Mouse (Mus musculus) heart, embryonic 12.5 days (tissue): Measurements from ENCODE around the gene Aox1. TPM values are rescaled to one million over a fixed set of nuclear protein-coding genes. Genes with fewer than 3 reads are reported as not detected.

Experiments used
- ATAC-seq: fragments of 200-750 bp; cut with Nextera tagmentation; 2 replicates; pipeline ENCODE4 v1.8.0; 2017; ENCODE audit warnings: moderate TSS enrichment, moderate library complexity; ENCODE audit not compliant: insufficient number of reproducible peaks, low FRiP score
- H3K27ac ChIP-seq: fragments of 300-500 bp; sonication (generic); 2 replicates; pipeline ENCODE4 v1.5.1; 2016; ENCODE audit warnings: mild to moderate bottlenecking, moderate library complexity; ENCODE audit not compliant: poor library complexity, severe bottlenecking
- H3K27me3 ChIP-seq: fragments of 300-500 bp; sonication (generic); replicated peaks from 2 replicates; pipeline ENCODE4 v1.6.1; 2016; ENCODE audit warnings: mild to moderate bottlenecking, moderate library complexity
- H3K36me3 ChIP-seq: fragments of 300-500 bp; sonication (generic); 2 replicates; pipeline ENCODE4 v1.6.1; 2016; ENCODE audit warnings: mild to moderate bottlenecking, moderate library complexity
- H3K4me1 ChIP-seq: fragments of 300-500 bp; sonication (generic); replicated peaks from 2 replicates; pipeline ENCODE4 v1.6.1; 2016; ENCODE audit warnings: mild to moderate bottlenecking
- H3K4me2 ChIP-seq: fragments of 300-500 bp; sonication (generic); 2 replicates; pipeline ENCODE4 v1.6.1; 2016; ENCODE audit warnings: mild to moderate bottlenecking, moderate library complexity
- H3K4me3 ChIP-seq: fragments of 300-500 bp; sonication (generic); 2 replicates; pipeline ENCODE4 v1.5.1; 2016; ENCODE audit warnings: mild to moderate bottlenecking
- H3K9ac ChIP-seq: fragments of 300-500 bp; sonication (generic); 2 replicates; pipeline ENCODE4 v1.6.1; 2016; ENCODE audit warnings: mild to moderate bottlenecking, moderate library complexity
- H3K9me3 ChIP-seq: fragments of 300-500 bp; sonication (generic); replicated peaks from 2 replicates; pipeline ENCODE4 v1.6.1; 2016; ENCODE audit warnings: mild to moderate bottlenecking, moderate library complexity
- WGBS: fragments of 180-500 bp; shearing (Covaris S2); methylation state at CpG from one replicate; pipeline ENCODE4 v1.1.7; 2016; 5-methylcytosine and 5-hydroxymethylcytosine counted together
- polyA plus RNA-seq: library from polyadenylated mRNA; unstranded; fragments of >200 nt; fragmentation: Nextera tagmentation; extraction: Ambion mirVana; gene quantifications from 2 replicates; pipeline ENCODE4 v1.2.1, GENCODE M21; 2016

Gene Aox1
- polyA plus RNA-seq, 1 experiment from 2014 or later, result 0.23 TPM

DNA sequence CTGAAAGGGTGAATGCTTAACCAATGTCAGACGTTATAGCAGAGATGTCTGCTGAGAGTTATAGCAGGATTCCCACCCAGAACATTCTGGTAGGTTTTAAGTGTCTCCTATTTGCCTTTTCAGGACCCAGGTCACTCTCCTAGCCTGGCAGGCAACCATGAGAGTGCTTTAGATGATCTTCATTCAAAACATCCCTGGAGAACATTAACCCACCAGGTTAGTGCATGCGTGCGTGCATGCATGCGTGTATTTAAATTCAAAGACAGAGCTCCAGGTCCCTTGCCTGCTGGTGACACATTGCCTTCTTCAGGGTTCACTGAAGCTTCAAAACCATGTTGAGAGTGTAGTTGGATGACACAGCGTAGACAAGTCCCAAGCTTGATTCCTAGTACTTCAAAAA, 35.4 kb downstream of the Aox1 start:
- H3K27me3 ChIP-seq, result peaks cover 7% of the 10 kb centered on the region; the same call in 1 of the 2 replicates
- H3K36me3 ChIP-seq, result no peaks in the 10 kb centered on the region
- no peak overlapping the region for H3K27ac ChIP-seq
- H3K9ac ChIP-seq, result no peak overlapping the region
- WGBS, result 88% methylated on average over 5 of the region's 5 CpGs
- H3K4me2 ChIP-seq, result no peak overlapping the region
- no peak overlapping the region for H3K4me3 ChIP-seq
- no peaks in the 10 kb centered on the region for H3K9me3 ChIP-seq
- no peak for ATAC-seq
- no peaks in the 10 kb centered on the region for H3K4me1 ChIP-seq

DNA sequence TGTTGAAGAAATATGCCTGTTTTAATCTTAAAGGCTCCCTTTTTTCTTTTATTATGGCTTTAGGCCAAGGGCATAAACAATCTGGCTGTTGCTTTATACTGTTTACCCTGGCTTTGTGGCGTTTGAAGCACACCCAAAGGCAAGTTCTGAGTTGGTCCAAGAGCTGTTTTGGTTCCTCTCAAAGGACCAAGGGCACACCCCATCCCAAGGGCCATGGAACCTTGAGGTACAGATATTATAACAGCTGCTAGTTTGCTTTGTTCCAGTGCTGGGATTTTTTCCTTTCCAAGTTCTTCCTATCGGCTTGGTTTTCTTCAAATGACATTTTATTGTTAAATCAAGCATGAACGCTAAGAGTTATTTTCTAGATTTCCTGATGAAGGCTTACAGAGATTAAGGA, 35.9 kb downstream of the Aox1 start:
- Histone ChIP-seq H3K4me3 (no peak overlapping the region), H3K4me1 (no peaks in the 10 kb centered on the region), H3K9me3 (no peaks in the 10 kb centered on the region), H3K4me2 (no peak overlapping the region), H3K9ac (no peak overlapping the region), H3K27ac (no peak overlapping the region), H3K36me3 (no peaks in the 10 kb centered on the region), H3K27me3 (peaks cover 7% of the 10 kb centered on the region; the same call in 1 of the 2 replicates)
- ATAC-seq, result no peak
- 76% methylated on average over 3 of the region's 3 CpGs for WGBS

DNA sequence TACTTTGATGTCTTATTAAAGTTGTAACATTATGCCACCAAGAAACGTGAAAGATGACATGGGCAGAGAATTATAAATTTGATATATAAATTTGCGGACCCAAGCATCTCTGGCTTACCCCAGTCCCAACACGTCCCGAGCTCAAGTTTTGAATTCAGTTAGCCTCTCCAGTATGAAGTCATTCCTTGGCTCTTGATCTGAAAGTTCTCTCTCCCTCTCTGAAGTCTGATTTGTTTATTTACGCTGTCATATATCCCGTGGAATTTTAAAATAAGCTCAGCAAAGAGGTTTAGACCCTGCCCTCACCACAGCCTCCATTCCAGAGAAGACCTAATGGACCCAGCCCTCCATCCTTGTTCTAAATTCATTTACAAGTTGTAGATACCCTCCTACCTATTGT, 39.5 kb downstream of the Aox1 start:
- Histone ChIP-seq H3K27me3 (peaks cover 7% of the 10 kb centered on the region; the same call in 1 of the 2 replicates), H3K27ac (no peak overlapping the region), H3K9me3 (no peaks in the 10 kb centered on the region), H3K4me1 (0 out of 2 replicates have a peak, but pooled peaks cover 2% of the 10 kb centered on the region), H3K9ac (no peak overlapping the region), H3K4me3 (no peak overlapping the region), H3K36me3 (no peaks in the 10 kb centered on the region), H3K4me2 (no peak overlapping the region)
- WGBS, result 77% methylated on average over 6 of the region's 6 CpGs
- ATAC-seq, result no peak

DNA sequence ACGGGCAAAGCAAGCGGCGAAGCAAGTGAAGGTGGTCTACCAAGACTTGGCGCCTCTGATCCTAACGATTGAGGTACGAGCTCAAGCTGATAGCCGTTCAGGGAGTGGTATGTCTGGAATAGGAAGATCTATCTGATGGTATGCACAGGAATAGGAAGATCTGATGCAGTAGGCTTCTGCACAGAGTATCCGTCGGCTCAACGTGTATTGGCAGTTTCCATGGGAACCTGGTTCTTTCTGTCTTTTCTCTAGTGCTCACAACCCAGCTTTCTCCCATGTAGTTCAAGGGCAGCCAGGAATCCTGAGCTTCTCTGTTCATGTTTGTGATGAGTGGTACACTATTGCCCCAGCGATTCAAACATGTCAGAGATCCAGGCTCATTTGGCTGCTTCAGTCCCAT, 40.4 kb downstream of the Aox1 start:
- no peak overlapping the region for H3K27ac ChIP-seq
- H3K36me3 ChIP-seq, result no peaks in the 10 kb centered on the region
- H3K4me3 ChIP-seq, result no peak overlapping the region
- no peak overlapping the region for H3K9ac ChIP-seq
- no peak overlapping the region for H3K4me2 ChIP-seq
- H3K9me3 ChIP-seq, result no peaks in the 10 kb centered on the region
- 0 out of 2 replicates have a peak, but pooled peaks cover 2% of the 10 kb centered on the region for H3K4me1 ChIP-seq
- ATAC-seq, result no peak
- peaks cover 7% of the 10 kb centered on the region; the same call in 1 of the 2 replicates for H3K27me3 ChIP-seq
- 83% methylated on average over 11 of the region's 11 CpGs for WGBS

DNA sequence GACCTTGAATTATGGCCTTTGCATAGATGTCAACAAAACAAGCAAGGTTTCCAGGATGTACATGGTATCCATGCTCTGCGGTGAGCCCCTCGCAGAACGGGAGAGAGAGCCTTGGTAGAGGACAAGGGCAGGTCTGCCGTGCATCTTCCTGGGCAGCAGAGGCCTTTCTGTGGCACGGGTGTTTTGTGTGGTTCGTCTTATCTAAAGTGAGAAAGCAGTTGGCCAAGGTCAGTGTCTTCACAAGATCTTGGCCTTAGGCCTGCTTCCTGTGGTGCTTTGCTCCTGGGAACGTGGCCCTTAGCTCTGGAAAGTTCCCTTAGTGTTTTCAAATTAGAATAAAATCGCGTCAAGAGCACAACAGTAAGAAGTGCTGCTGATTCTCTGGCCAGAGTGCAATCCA, 41.3 kb downstream of the Aox1 start:
- H3K27ac ChIP-seq, result no peak overlapping the region
- H3K4me2 ChIP-seq, result no peak overlapping the region
- H3K9me3 ChIP-seq, result no peaks in the 10 kb centered on the region
- H3K4me3 ChIP-seq, result no peak overlapping the region
- 71% methylated on average over 9 of the region's 9 CpGs for WGBS
- H3K9ac ChIP-seq, result no peak overlapping the region
- no peaks in the 10 kb centered on the region for H3K36me3 ChIP-seq
- ATAC-seq, result no peak
- H3K4me1 ChIP-seq, result 0 out of 2 replicates have a peak, but pooled peaks cover 2% of the 10 kb centered on the region
- peaks cover 7% of the 10 kb centered on the region; the same call in 1 of the 2 replicates for H3K27me3 ChIP-seq

DNA sequence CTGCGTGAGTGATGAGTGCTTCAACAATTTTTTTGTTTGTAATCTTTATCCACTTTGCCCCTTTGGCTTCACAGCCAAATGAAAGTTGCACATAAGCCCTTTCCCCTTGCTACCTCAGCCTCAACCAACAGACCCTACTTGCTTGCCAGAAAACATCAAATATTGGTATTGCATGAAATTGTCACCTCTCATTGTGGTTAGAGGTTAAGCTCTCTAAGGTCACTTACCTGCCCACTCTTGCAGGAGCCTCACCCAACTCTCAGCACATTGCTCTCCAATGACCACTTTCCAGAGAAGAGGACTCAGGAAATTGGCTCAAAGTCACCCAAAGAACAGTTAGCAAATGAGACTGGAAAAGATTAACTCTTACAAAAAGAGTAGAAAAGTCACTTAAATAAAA, 41.8 kb downstream of the Aox1 start:
- peaks cover 7% of the 10 kb centered on the region; the same call in 1 of the 2 replicates for H3K27me3 ChIP-seq
- H3K27ac ChIP-seq, result no peak overlapping the region
- no peaks in the 10 kb centered on the region for H3K9me3 ChIP-seq
- 0 out of 2 replicates have a peak, but pooled peaks cover 2% of the 10 kb centered on the region for H3K4me1 ChIP-seq
- 84% methylated on average over 1 of the region's 1 CpGs for WGBS
- H3K9ac ChIP-seq, result no peak overlapping the region
- no peak overlapping the region for H3K4me3 ChIP-seq
- no peak overlapping the region for H3K4me2 ChIP-seq
- H3K36me3 ChIP-seq, result no peaks in the 10 kb centered on the region
- ATAC-seq, result no peak

DNA sequence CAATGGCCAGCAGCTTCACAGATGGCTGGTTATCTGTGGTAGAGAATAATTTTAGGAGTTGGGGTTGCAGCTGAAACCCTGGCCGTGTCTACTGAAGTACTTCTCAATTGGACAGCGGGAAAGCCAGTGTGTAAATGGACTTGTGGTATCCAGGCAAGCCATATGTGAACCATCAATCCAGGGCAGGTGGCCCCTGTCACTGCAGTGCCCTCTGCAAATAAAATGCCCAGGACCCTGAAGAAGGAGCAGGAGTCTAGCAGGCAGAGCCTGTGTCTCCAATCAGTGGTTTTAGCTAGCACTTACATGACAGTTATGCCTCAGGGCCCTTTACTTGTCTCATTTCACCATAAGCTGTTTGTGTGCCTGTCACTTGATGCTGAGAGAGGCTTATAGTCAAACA, 42.7 kb downstream of the Aox1 start:
- Histone ChIP-seq H3K4me2 (no peak overlapping the region), H3K27me3 (peaks cover 7% of the 10 kb centered on the region; the same call in 1 of the 2 replicates), H3K4me3 (no peak overlapping the region), H3K9ac (no peak overlapping the region), H3K9me3 (no peaks in the 10 kb centered on the region), H3K4me1 (0 out of 2 replicates have a peak, but pooled peaks cover 2% of the 10 kb centered on the region), H3K27ac (no peak overlapping the region), H3K36me3 (no peaks in the 10 kb centered on the region)
- no peak for ATAC-seq
- WGBS, result 49% methylated on average over 2 of the region's 2 CpGs

DNA sequence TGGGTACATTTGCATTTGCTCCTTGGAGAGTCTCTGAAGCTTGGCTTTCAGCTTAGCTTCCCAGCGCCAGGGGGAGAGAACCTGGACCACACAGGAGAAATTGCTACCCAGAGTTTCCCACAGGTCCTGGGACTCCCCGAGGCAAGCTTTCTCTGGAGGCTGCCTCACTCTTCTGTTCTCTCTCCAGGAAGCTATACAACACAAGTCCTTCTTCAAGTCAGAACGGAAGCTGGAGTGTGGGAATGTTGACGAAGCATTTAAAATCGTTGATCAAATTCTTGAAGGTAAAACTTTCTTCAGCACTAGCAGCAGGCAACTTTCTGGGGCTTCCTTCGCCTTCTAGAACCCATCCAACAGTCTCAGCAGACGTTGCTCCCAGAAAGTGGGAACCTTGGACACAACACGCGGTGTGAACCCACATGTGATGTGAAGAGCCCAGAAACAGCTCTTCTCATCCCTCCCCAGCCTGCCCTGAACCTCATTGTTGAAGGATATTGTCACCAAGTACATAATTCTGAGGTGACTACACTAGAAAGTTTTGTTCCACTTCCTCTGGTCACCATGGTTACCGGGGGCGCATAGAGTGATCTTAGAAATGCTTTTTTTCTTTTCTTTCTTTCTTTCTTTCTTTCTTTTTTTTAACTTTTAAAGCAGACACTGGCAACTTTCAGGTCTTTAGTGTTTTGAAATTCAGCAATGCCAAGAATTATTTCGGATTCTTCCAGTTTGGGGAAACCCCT, 43.4 kb downstream of the Aox1 start:
- WGBS, result 80% methylated on average over 12 of the region's 12 CpGs
- H3K27ac ChIP-seq, result no peak overlapping the region
- 0 out of 2 replicates have a peak, but pooled peaks cover 2% of the 10 kb centered on the region for H3K4me1 ChIP-seq

DNA sequence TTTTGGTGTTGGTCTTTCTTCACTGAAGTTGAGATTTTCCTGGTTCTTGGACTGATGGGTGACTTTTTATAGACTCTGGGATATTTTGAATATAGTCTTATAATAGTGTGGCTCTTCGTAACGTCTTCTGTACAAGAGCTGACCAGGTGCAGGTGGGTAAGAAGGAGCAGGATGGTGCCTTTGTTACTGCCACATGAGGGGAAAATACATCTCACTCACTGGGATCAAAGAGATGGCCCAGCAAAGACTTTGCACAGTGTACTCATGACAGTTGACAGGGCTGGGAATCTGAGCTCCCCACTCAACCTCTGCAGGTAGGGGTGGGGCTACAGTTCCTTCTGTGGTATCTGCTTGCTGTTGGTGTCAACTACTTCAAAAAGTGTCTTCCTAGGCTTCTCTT, 44.5 kb downstream of the Aox1 start:
- H3K36me3 ChIP-seq, result no peaks in the 10 kb centered on the region
- no peak overlapping the region for H3K27ac ChIP-seq
- ATAC-seq, result no peak
- no peak overlapping the region for H3K4me2 ChIP-seq
- WGBS, result 83% methylated on average over 2 of the region's 2 CpGs
- no peak overlapping the region for H3K4me3 ChIP-seq
- H3K4me1 ChIP-seq, result 0 out of 2 replicates have a peak, but pooled peaks cover 2% of the 10 kb centered on the region
- H3K9me3 ChIP-seq, result no peaks in the 10 kb centered on the region
- no peak overlapping the region for H3K9ac ChIP-seq
- H3K27me3 ChIP-seq, result peaks cover 7% of the 10 kb centered on the region; the same call in 1 of the 2 replicates

More for the DNA sequence above, 43.4 kb downstream of the Aox1 start:
- Histone ChIP-seq H3K27me3 (peaks cover 7% of the 10 kb centered on the region; the same call in 1 of the 2 replicates), H3K36me3 (no peaks in the 10 kb centered on the region), H3K4me2 (no peak overlapping the region), H3K9me3 (no peaks in the 10 kb centered on the region), H3K4me3 (no peak overlapping the region), H3K9ac (no peak overlapping the region)
- no peak for ATAC-seq

DNA sequence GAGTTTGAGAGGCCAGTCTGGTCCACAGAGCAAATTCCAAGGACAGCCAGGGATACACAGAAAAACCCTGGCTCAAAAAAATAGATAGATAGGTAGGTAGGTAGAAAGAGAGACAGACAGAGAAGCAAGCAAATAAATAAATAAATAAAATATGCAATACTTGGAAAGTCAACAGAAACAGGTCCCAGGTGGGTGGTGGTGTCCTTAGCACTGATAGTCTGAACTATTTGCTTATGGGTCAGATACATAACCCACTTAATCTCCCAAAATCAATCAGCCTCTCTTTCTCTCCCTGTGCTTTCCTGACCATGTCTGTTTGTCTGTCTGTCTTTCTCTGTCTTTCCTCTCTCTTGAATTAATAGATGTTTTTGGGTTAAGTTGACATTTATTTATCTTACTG, 48.2 kb downstream of the Aox1 start:
- ATAC-seq, result no peak
- Histone ChIP-seq H3K9me3 (no peaks in the 10 kb centered on the region), H3K4me3 (no peak overlapping the region), H3K27ac (no peak overlapping the region), H3K9ac (no peak overlapping the region), H3K4me1 (no peaks in the 10 kb centered on the region), H3K4me2 (no peak overlapping the region), H3K27me3 (no peaks in the 10 kb centered on the region; the same call in 1 of the 2 replicates), H3K36me3 (no peaks in the 10 kb centered on the region)

DNA sequence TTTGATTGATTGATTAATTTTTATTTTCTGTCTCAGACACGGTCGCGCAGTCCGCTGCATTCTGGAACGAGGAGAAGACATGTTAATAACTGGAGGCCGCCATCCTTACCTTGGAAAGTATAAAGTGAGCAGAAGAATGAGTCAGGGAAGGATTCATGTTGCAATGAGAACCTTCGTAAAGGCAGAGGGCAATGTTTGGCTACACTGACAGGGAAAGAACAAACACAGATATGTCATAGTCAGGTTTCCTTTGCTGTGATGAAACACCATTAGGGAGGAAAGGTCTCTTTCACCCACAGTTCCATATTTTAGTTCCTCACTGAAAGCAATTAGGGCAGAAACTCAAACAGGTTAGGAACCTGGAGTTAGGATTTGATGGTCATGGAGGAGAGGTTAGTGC, 48.7 kb downstream of the Aox1 start:
- Histone ChIP-seq H3K27me3 (no peaks in the 10 kb centered on the region; the same call in 1 of the 2 replicates), H3K36me3 (no peaks in the 10 kb centered on the region), H3K9me3 (no peaks in the 10 kb centered on the region), H3K4me3 (no peak overlapping the region), H3K27ac (no peak overlapping the region), H3K4me1 (no peaks in the 10 kb centered on the region), H3K9ac (no peak overlapping the region), H3K4me2 (no peak overlapping the region)
- ATAC-seq, result no peak
- 91% methylated on average over 7 of the region's 7 CpGs for WGBS
